Mouse (Mus musculus) activated CD4-positive, CD25-positive, alpha-beta regulatory T cell, adult 4 months (primary cell): Measurements from ENCODE around the gene Zfp553. TPM values are rescaled to one million over a fixed set of nuclear protein-coding genes. Genes with fewer than 3 reads are reported as not detected.

Source experiments
- ATAC-seq: one replicate; pipeline ENCODE4 v1.8.0; 2017
- polyA plus RNA-seq, 2 experiments: library from polyadenylated mRNA; unstranded; fragments of 100-300 nt; shearing (Covaris generic); gene quantifications; one replicate each; pipeline ENCODE4 v1.2.1; 2017

Gene Zfp553
- polyA plus RNA-seq, 2 experiments from 2014 or later = 4.1 to 8.0 TPM

GRCm38 (mm10) chr7:127272566-127272965 lies 39.7 kb downstream of the Zfp553 start:
- no peak for ATAC-seq

GRCm38 (mm10) chr7:127273118-127273923 lies 40.5 kb downstream of the Zfp553 start:
- ATAC-seq = no peak

GRCm38 (mm10) chr7:127273925-127274789 lies 41.3 kb downstream of the Zfp553 start, which contains the start of gene Sephs2:
Gene Sephs2 (minus strand): TSS chr7:127274055.
- ATAC-seq = peak; percentile 93

DNA sequence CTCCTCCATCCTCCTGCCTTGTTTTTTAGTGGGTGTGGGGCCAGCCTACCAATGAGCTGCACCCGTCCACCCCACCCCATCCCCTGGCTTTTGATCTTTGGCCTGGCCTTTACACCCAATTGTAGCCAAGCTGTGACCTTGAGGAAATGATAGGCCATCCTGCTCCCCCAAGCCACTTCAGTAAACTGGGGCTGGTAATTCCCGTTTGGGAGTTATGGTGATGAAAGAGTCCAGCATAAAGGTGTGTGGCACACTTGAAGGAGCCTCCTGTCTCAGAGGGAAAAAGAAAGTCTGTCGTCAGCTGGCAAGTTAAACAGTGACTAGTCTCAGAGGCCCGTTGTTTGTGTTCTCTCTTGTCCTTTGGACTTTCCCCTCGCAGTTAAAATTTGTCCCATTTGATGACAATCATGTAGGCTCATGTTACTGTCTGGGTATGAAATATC lies 43.7 kb downstream of the Zfp553 start:
- no peak for ATAC-seq

GRCm38 (mm10) chr7:127278311-127278710 lies 45.5 kb downstream of the Zfp553 start:
- peak; percentile 58 for ATAC-seq

DNA sequence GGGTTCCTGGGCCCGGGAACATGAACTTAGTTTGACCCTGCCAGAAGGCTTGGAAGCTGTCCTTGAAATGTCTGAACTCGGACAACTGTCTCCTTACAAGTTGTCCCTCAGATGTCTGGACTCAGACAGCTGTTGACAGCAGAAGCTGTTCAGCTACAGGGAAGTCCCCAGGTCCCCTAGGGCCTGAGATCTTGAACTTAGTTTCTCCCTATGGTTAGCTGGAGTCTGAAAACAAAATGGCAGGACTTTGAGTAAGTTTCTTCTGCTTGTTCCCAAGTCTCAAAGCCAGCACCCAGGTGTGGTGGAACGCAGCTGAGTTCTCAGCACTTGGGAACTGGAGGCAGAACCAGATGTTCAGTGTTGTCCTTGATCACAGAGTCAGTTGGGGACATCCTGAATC lies 47.2 kb downstream of the Zfp553 start:
- no peak for ATAC-seq

GRCm38 (mm10) chr7:127281114-127281513 lies 48.3 kb downstream of the Zfp553 start:
- no peak for ATAC-seq

GRCm38 (mm10) chr7:127282190-127282589 lies 49.3 kb downstream of the Zfp553 start:
- ATAC-seq = no peak

DNA sequence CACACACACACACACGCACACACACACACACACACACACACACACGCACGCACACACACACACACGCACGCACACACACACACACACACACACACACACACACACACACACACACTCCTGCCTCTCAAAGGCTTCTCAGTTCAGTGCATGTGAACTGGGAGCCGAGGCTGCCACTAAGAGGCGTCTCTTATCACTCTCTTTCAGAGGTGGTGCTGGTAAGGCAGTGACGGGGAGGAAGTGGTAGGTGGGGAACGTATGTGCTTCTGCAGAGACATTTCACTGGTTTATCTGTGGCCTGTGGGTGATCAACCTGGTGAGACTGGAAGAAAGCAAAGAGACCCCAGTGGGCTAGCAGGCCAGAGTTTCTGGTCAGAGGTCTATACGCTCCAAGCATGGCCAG lies 52.3 kb downstream of the Zfp553 start:
- peak; percentile 77 for ATAC-seq

Other genes starting within 250 kb of the Zfp553 start
- 10 to 100 TPM; 12.5 to 18.3 TPM for gene Mvp, start 218.4 kb upstream of the Zfp553 start, polyA plus RNA-seq
- gene Pagr1b, start 216.6 kb upstream of the Zfp553 start, polyA plus RNA-seq = not detected
- gene Pagr1a, start 215.7 kb upstream of the Zfp553 start, polyA plus RNA-seq = 10 to 100 TPM; 39.6 to 56.7 TPM
- 10 to 100 TPM; 26.4 to 31.8 TPM for gene Gm42742, start 212.0 kb upstream of the Zfp553 start, polyA plus RNA-seq
- gene Prrt2, start 211.8 kb upstream of the Zfp553 start, polyA plus RNA-seq = 1 to 10 TPM in 1 of 2 experiments, not detected in 1; 2.1 TPM
- gene Maz, start 206.0 kb upstream of the Zfp553 start, polyA plus RNA-seq = 10 to 100 TPM; 19.0 to 19.1 TPM
- 10 to 100 TPM; 38.7 to 48.2 TPM for gene Kif22, start 190.6 kb upstream of the Zfp553 start, polyA plus RNA-seq
- not detected for gene Zg16, start 145.7 kb upstream of the Zfp553 start, polyA plus RNA-seq
- gene AI467606, start 141.7 kb upstream of the Zfp553 start, polyA plus RNA-seq = 100 to 1,000 TPM; 258 to 336 TPM
- gene Qprt, start 110.8 kb upstream of the Zfp553 start, polyA plus RNA-seq = 10 to 100 TPM in 1 of 2 experiments, 1 to 10 TPM in 1; 9.2 to 11.7 TPM
- 100 to 1,000 TPM; 157 to 159 TPM for gene Spn, start 95.2 kb upstream of the Zfp553 start, polyA plus RNA-seq
- gene Cd2bp2, start 37.0 kb upstream of the Zfp553 start, polyA plus RNA-seq = 10 to 100 TPM; 38.9 to 50.5 TPM
- 10 to 100 TPM; 13.6 to 18.9 TPM for gene Tbc1d10b, start 24.6 kb upstream of the Zfp553 start, polyA plus RNA-seq
- 10 to 100 TPM; 26.7 to 30.7 TPM for gene Mylpf, start 24.2 kb upstream of the Zfp553 start, polyA plus RNA-seq
- 100 to 1,000 TPM; 811 to 836 TPM for gene Sept1, start 69 bp downstream of the Zfp553 start, polyA plus RNA-seq
- 1 to 10 TPM in 1 of 2 experiments, under 1 TPM in 1; 0.29 to 1.1 TPM for gene Zfp771, start 11.2 kb downstream of the Zfp553 start, polyA plus RNA-seq
- 10 to 100 TPM; 48.1 to 69.5 TPM for gene Dctpp1, start 27.6 kb downstream of the Zfp553 start, polyA plus RNA-seq
- gene Sephs2, start 41.0 kb downstream of the Zfp553 start, polyA plus RNA-seq = 10 to 100 TPM; 29.9 to 31.3 TPM
- 100 to 1,000 TPM; 149 to 232 TPM for gene Itgal, start 63.2 kb downstream of the Zfp553 start, polyA plus RNA-seq
- gene Zfp768, start 112.5 kb downstream of the Zfp553 start, polyA plus RNA-seq = under 1 TPM in 1 of 2 experiments, not detected in 1; 0.19 TPM
- 10 to 100 TPM in 1 of 2 experiments, 1 to 10 TPM in 1; 9.9 to 11.2 TPM for gene Zfp747, start 143.0 kb downstream of the Zfp553 start, polyA plus RNA-seq
- 1 to 10 TPM; 7.4 to 8.9 TPM for gene 9130019O22Rik, start 154.1 kb downstream of the Zfp553 start, polyA plus RNA-seq
- 1 to 10 TPM; 4.0 to 6.1 TPM for gene E430018J23Rik, start 160.6 kb downstream of the Zfp553 start, polyA plus RNA-seq
- gene Zfp764, start 173.8 kb downstream of the Zfp553 start, polyA plus RNA-seq = 1 to 10 TPM; 5.7 to 8.3 TPM
- 10 to 100 TPM; 22.5 to 25.5 TPM for gene Zfp688, start 189.0 kb downstream of the Zfp553 start, polyA plus RNA-seq
- 1 to 10 TPM; 3.3 to 5.4 TPM for gene Zfp689, start 216.1 kb downstream of the Zfp553 start, polyA plus RNA-seq
- 100 to 1,000 TPM; 137 to 165 TPM for gene Prr14, start 226.6 kb downstream of the Zfp553 start, polyA plus RNA-seq
- 10 to 100 TPM; 17.9 to 25.0 TPM for gene Fbrs, start 246.1 kb downstream of the Zfp553 start, polyA plus RNA-seq